Mouse (Mus musculus) heart, adult 9 months (tissue): ENCODE measurements at regions not wholly inside any gene's neighbourhood (a gene's known extent, or its start where the extent isn't known, plus 50 kb on each side); places are given as distances from the start of the nearest gene placed in this dataset.

ENCODE experiments used
- DNase-seq, 2 experiments: peaks; one replicate each; pipeline ENCODE4 v3.0.0; 2022; ENCODE audit warnings: low spot score in 2 of 2

- DNase-seq: no peak
Observed at GRCm38 (mm10) chr15:86903006-86903405, 641.1 kb upstream of the Fam19a5 start.

- DNase-seq: no peak
Observed at GRCm38 (mm10) chr15:86913276-86913675, 630.8 kb upstream of the Fam19a5 start.

- no peak for DNase-seq
Observed at GRCm38 (mm10) chr15:86917891-86918290, 626.2 kb upstream of the Fam19a5 start.

DNA sequence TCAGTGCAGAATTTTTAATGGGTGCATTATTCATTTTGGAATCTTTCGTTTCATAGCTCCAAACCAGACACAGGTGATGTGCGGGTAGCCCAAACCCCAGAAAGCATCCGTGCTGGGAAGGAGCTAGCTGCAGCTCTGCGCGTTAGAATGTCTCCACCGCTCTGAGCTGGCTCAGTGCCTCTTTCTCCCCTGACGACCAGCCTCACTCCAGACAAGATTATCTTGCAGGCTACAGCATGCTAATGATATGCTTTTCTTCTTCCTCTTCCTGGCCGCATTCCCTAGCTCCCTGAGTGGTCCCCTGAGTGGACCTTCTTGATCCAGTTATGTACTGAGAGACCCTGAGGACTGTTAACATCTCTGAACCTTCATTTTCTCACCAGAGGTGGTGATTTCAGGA lies 624.4 kb upstream of the Fam19a5 start:
- DNase-seq: no peak

DNA sequence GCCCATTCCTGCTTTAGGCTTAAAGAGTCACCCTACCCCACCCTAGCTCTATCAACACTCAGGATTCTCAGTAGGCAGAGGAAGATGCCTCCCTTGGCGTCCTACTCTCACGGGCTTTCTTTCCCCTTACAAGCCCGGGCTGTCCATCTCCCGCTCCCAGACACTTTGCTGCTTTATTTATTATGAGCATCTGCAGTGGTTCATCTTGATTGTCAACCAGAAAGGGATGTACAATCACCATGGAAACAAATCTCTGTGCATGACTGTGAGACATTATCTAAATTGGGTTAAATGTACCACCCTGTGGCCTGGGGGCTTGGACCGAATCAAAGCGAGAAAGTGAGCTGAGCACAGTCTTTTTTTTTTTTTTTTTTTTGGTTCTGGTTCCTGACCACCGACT lies 623.9 kb upstream of the Fam19a5 start:
- DNase-seq: no peak

- no peak for DNase-seq
Observed at GRCm38 (mm10) chr15:86921401-86921800, 622.7 kb upstream of the Fam19a5 start.

GRCm38 (mm10) chr15:86925081-86925749 lies 618.9 kb upstream of the Fam19a5 start:
- no peak for DNase-seq

DNA sequence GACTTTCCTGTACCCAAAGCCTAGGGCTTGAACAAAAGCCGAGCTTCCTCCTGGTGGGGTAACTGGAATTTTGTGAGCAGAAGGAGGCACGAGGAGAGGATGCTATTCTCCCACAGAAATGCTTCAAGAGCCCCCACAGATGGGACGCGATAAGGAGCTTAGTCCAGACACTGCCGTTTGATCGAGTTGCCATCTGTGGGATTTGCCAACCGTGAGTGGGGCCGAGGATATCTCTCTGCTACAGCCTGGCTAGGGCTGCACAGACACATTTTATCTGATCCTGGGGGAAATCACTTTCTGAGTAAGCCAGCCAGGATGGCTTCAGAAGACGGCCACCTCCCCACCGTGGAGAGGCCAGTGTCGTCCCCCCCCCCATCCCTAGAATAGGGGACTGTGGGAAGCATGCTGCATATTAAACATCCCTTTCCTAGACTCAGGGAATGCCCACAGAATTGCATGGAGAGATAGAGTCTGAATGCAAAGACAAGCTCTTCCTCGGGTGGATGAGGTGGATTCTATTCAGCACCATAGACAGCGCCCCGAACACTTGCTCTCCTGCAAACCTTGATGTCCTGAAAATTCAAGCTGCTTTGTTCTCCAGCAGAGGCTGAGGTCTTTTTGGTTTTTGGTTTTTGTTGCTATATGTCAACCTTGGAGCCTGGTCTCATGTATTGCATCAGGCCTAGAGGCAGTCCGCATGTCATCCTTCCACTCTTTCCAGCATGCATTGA lies 611.6 kb upstream of the Fam19a5 start:
- DNase-seq: no peak

DNA sequence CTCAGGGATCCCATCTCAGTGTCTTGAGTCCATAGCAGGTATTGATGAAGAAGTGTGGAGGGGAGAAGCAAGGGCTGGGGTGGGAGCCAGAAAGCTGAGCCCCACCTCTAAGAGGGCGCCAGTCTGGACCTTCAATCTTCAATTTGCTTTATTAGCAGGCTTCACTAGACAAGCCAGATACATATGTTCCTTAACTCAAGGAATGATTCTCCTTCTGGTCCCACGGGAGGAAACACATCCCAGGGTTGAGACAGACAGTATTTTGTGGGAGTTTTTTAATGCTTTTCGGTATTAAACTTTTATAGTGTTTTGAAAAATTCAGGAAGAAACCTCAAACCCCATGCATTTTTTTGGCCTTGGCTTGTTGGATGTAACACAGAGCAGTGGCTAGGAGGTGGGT lies 606.7 kb upstream of the Fam19a5 start:
- DNase-seq: no peak

GRCm38 (mm10) chr15:86944529-86944928 lies 599.6 kb upstream of the Fam19a5 start:
- DNase-seq: no peak

GRCm38 (mm10) chr15:86952593-86952992 lies 591.5 kb upstream of the Fam19a5 start:
- no peak for DNase-seq

- DNase-seq: no peak
Observed at GRCm38 (mm10) chr15:86957872-86958271, 586.2 kb upstream of the Fam19a5 start.

DNA sequence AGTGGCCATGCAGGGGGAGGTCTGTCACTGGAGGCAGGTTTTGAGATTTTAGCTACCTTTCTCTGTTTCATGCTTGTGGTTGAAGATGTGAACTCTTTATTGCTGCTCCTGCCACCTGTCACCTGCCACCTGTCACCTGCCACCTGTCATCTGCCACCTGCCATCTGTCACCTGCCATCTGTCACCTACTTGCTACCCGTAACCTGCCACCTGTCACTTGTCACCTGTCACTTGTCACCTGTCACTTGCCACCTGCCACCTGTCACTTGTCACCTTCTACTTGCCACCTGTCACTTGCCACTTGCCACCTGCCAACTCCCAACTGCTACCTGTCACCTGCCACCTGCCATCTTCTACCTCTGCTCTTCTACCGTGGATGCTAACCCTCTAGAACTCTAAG lies 581.2 kb upstream of the Fam19a5 start:
- DNase-seq: no peak

DNA sequence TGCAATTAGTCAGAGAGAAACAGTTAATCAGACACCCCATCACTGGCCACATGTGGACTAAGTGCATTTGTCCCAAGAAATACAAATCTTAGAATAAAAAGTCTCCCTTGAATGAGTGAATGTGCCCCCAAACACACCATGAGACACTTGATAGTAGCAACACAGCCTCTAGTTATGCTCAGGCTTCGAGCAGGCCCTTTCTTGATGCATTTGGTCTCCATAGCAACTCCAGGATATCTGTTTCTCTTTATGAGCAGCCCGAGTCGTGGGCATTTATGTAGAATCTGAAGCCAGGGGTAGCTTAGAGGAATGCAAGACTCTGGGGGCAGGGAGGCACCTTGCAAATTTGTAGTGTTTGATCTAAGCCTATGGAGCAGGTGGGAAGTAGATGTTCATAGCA lies 580.6 kb upstream of the Fam19a5 start:
- no peak for DNase-seq

DNA sequence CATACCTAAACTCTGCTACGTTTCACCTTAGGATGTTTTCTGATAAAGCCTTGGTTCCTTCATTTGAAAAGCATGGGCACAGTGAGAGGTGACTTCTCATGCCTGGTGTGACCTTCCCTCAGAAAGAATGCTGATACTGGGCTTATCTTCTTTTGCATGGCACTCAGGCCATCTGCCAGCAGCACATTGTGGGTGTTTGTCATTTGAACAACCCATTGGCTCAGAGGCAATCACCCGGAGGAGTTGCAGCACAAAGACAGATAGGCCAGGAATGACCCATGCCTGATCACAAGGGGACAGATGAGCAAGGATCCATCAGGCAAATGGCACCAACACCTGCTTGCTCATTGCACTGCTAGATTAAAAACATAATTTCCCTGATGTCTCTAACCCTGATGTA lies 572.7 kb upstream of the Fam19a5 start:
- peak; percentile 48 to 68 for DNase-seq

GRCm38 (mm10) chr15:86996196-86996595 lies 547.9 kb upstream of the Fam19a5 start:
- DNase-seq: no peak

- peak; percentile 5 to 16 for DNase-seq
Observed at GRCm38 (mm10) chr15:87018978-87019377, 525.1 kb upstream of the Fam19a5 start.

DNA sequence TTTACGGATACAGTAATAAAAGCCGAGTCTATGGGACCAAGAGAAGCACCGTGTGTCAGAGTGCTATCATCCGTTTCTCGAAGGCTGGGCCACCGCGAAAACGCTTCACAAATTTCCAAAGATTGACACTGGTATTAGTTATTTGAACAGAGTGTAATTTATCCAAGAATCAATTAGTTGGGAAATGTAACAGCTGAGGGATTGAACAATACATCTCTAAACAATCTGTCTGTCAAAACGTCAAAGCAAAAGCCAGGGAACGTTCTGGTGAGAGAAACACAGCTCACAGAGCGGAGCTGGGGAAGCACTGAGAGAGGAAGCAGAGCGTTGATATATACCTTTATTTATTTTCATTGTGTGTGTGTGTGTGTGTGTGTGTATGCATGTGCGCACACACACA lies 498.1 kb upstream of the Fam19a5 start:
- DNase-seq: no peak

DNA sequence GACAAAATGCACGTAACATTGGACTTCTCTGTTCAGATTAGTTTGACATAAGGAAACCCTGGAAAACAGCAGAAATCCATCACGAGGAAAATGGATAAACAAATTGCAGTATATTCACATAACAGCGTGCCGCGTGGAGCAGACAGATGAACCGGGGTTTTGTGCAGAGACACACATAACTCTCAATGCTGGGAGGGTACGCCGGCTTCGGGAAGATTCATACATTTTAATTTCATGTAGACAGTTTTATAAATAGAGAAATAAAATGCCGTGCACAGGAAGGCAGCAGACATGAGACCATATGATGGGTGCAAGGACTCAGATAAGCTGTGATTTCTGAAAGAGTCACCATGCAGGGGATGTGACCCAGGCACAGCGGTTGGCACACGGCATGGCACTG lies 489.9 kb upstream of the Fam19a5 start:
- no peak for DNase-seq

DNA sequence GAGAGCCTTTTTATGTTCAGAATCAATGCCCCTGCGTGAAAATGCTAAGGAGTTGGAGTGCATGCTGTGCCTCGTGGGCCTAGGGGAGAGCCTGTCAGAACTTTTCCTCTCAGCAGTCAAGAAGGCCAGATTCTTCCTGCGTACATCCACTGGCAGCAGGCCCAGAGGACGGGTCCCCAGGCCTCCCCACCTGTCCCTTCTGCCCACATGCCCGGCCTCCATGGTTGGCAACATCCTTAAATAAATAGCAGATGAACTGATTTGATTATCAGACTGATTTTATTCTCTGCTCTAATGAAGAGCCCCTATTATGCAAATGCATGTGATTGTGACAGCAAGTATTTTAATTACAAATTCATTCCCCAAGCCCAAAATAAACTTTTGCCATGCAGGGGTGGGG lies 479.2 kb upstream of the Fam19a5 start:
- DNase-seq: no peak

- DNase-seq: no peak
Observed at GRCm38 (mm10) chr15:87068261-87068660, 475.8 kb upstream of the Fam19a5 start.

GRCm38 (mm10) chr15:87074559-87074958 lies 469.5 kb upstream of the Fam19a5 start:
- DNase-seq: no peak

- DNase-seq: no peak
Observed at GRCm38 (mm10) chr15:87089827-87090226, 454.3 kb upstream of the Fam19a5 start.
